Mouse (Mus musculus) megakaryocyte progenitor cell, adult 5-6 weeks (primary cell): ENCODE results near the gene Itln1. TPM values are rescaled to one million over a fixed set of nuclear protein-coding genes. Genes with fewer than 3 reads are reported as not detected.

Experiments used
- ATAC-seq: replicated peaks from 2 replicates; pipeline ENCODE4 v1.8.0; 2016; ENCODE audit warnings: mild to moderate bottlenecking, moderate TSS enrichment, inconsistent platforms; ENCODE audit not compliant: poor library complexity
- total RNA-seq, 2 experiments: library from RNA; stranded (forward) in 1 of 2; stranded (reverse) in 1 of 2; fragments of 157-497, 149-512 nt in 1 of 2; fragments of 200-1000 nt in 1 of 2; gene quantifications; 2 replicates each; pipeline versions ENCODE4 v1.2.3 to v1.2.4; 2015 to 2017

Itln1 gene
- total RNA-seq, 2 experiments from 2014 or later = not detected

GRCm38 (mm10) chr1:171470371-171470871, 64.7 kb downstream of the Itln1 start:
- peak; percentile 69 for ATAC-seq

GRCm38 (mm10) chr1:171469678-171470077, 65.4 kb downstream of the Itln1 start:
- ATAC-seq = no peak

Other genes starting within 250 kb of the Itln1 start
- gene Usp21, start 247.3 kb downstream of the Itln1 start, total RNA-seq (2015) = 36.0 and 38.2 TPM in 2 replicates
- gene Usp21, start 247.3 kb downstream of the Itln1 start, total RNA-seq (2017) = 18.7 and 24.5 TPM in 2 replicates
- 127 and 149 TPM in 2 replicates for gene Ufc1, start 240.3 kb downstream of the Itln1 start, total RNA-seq (2015)
- gene Ufc1, start 240.3 kb downstream of the Itln1 start, total RNA-seq (2017) = 93.2 and 115 TPM in 2 replicates
- 24.6 and 25.4 TPM in 2 replicates for gene Dedd, start 206.1 kb downstream of the Itln1 start, total RNA-seq (2015)
- gene Dedd, start 206.1 kb downstream of the Itln1 start, total RNA-seq (2017) = 11.6 and 18.6 TPM in 2 replicates
- gene Nit1, start 189.6 kb downstream of the Itln1 start, total RNA-seq (2015) = 7.6 and 9.8 TPM in 2 replicates
- gene Nit1, start 189.6 kb downstream of the Itln1 start, total RNA-seq (2017) = 31.7 and 34.1 TPM in 2 replicates
- gene Pfdn2, start 189.6 kb downstream of the Itln1 start, total RNA-seq (2015) = 50.2 and 52.3 TPM in 2 replicates
- 35.5 and 52.3 TPM in 2 replicates for gene Pfdn2, start 189.6 kb downstream of the Itln1 start, total RNA-seq (2017)
- gene Klhdc9, start 174.5 kb downstream of the Itln1 start, total RNA-seq (2015) = 0.96 TPM in 1 of 2 replicates, not detected in the other
- gene Klhdc9, start 174.5 kb downstream of the Itln1 start, total RNA-seq (2017) = 0.33 and 0.71 TPM in 2 replicates
- 0.15 and 0.49 TPM in 2 replicates for gene Nectin4, start 165.2 kb downstream of the Itln1 start, total RNA-seq (2015)
- 0.37 and 0.84 TPM in 2 replicates for gene Nectin4, start 165.2 kb downstream of the Itln1 start, total RNA-seq (2017)
- 30.2 and 31.7 TPM in 2 replicates for gene Arhgap30, start 146.3 kb downstream of the Itln1 start, total RNA-seq (2015)
- 68.0 and 70.5 TPM in 2 replicates for gene Arhgap30, start 146.3 kb downstream of the Itln1 start, total RNA-seq (2017)
- 16.3 and 17.1 TPM in 2 replicates for gene Usf1, start 124.0 kb downstream of the Itln1 start, total RNA-seq (2015)
- 61.3 and 64.3 TPM in 2 replicates for gene Usf1, start 124.0 kb downstream of the Itln1 start, total RNA-seq (2017)
- gene Tstd1, start 116.4 kb downstream of the Itln1 start, total RNA-seq (2015) = 0.42 and 0.67 TPM in 2 replicates
- 1.9 and 3.8 TPM in 2 replicates for gene Tstd1, start 116.4 kb downstream of the Itln1 start, total RNA-seq (2017)
- gene F11r, start 97.8 kb downstream of the Itln1 start, total RNA-seq (2015) = 0.15 and 0.44 TPM in 2 replicates
- gene F11r, start 97.8 kb downstream of the Itln1 start, total RNA-seq (2017) = 0.68 TPM in 1 of 2 replicates, not detected in the other
- 5.1 and 5.8 TPM in 2 replicates for gene Alyref2, start 31.8 kb downstream of the Itln1 start, total RNA-seq (2015)
- gene Alyref2, start 31.8 kb downstream of the Itln1 start, total RNA-seq (2017) = 9.1 and 10.8 TPM in 2 replicates
- 5.0 and 6.5 TPM in 2 replicates for gene Cd244a, start 23.9 kb upstream of the Itln1 start, total RNA-seq (2015)
- gene Cd244a, start 23.9 kb upstream of the Itln1 start, total RNA-seq (2017) = 6.1 and 9.8 TPM in 2 replicates
- gene Ly9, start 72.1 kb upstream of the Itln1 start, total RNA-seq (2015) = 18.9 and 20.7 TPM in 2 replicates
- gene Ly9, start 72.1 kb upstream of the Itln1 start, total RNA-seq (2017) = 29.4 and 30.0 TPM in 2 replicates
- gene Slamf7, start 117.7 kb upstream of the Itln1 start, total RNA-seq (2015) = 0.59 and 2.3 TPM in 2 replicates
- gene Slamf7, start 117.7 kb upstream of the Itln1 start, total RNA-seq (2017) = 0.30 and 1.7 TPM in 2 replicates
- 232 and 271 TPM in 2 replicates for gene Cd48, start 146.7 kb upstream of the Itln1 start, total RNA-seq (2015)
- 103 and 113 TPM in 2 replicates for gene Cd48, start 146.7 kb upstream of the Itln1 start, total RNA-seq (2017)
- gene Slamf1, start 231.8 kb upstream of the Itln1 start, total RNA-seq (2015) = 0.73 and 0.77 TPM in 2 replicates
- 0.29 and 0.41 TPM in 2 replicates for gene Slamf1, start 231.8 kb upstream of the Itln1 start, total RNA-seq (2017)